Mouse (Mus musculus): ENCODE measurements around the gene Anxa3.
A peak's percentile ranks its signal among the peaks of the same experiment; 100 is the strongest.

The Anxa3 gene

GRCm38 (mm10) chr5:96792936-96793718, at the start of gene Anxa3:
Gene Anxa3, plus strand, starts transcription at chr5:96793339.
- peak; percentile 86 to 91 for DNase-seq

- DNase-seq, result no peak
Measured at GRCm38 (mm10) chr5:96747195-96747984, 45.7 kb upstream of the Anxa3 start.

- DNase-seq, result no peak
Measured at GRCm38 (mm10) chr5:96757615-96758014, 35.5 kb upstream of the Anxa3 start.

GRCm38 (mm10) chr5:96762021-96762420, 31.1 kb upstream of the Anxa3 start:
- DNase-seq, result no peak

- DNase-seq, result peak; percentile 36 to 59
Measured at GRCm38 (mm10) chr5:96768846-96769471, 24.2 kb upstream of the Anxa3 start.

DNA sequence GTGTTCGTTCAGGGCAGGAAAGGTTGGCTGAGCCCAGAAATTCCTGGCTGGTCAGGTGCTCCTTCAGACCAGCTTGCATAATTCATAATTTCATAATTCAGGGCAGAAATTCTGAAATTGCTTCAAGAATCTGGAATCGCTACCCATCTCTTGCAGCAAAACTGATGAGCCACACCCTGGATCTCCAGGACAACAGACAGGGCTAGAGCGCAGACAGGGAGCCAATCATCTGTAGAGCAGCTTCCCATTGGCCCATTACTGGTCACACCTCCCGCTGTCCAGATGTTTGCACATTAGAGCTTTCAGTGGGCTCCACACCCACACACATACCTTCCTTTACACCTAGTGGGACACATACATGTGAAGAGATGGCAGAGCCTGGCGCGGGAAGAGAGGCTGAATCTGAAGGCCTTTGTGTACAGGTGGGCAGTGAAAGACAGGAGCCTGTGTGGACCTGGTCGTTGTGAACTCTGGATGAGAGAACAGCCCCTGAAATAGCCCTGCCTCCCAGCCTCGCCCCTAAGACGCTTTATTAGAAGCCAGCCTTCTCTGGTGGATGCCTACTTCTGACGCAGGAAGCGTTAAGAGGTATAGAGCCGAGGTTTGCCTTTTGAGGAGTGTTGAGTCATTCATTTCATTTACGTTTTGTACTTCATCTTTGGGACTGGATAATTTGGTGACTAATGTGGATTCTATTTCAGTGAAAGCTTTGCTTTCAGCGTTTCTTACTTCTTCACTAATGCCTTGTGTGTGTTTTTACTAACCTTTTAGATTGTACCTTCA, 9.4 kb upstream of the Anxa3 start:
- DNase-seq, result peak; percentile 33 to 60

DNA sequence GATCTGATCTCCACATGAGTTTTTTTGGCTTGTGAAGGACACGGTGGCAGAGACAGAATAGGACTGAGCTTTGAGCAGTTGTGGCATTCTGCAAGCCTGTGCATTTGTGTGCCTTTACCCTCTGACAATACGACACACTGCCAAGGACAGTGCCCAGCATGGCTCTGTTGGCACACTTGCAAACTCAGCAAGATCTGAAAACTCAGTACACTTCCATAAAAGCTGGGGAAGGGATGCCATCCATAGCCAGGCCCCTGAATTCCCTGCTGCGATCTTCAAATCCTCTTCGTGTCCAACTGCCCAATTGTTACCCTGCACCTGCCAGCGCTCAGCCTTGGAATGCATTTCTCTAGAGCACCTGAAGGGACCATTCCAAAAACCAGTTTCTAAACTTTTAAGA, 8.0 kb upstream of the Anxa3 start:
- no peak for DNase-seq

DNA sequence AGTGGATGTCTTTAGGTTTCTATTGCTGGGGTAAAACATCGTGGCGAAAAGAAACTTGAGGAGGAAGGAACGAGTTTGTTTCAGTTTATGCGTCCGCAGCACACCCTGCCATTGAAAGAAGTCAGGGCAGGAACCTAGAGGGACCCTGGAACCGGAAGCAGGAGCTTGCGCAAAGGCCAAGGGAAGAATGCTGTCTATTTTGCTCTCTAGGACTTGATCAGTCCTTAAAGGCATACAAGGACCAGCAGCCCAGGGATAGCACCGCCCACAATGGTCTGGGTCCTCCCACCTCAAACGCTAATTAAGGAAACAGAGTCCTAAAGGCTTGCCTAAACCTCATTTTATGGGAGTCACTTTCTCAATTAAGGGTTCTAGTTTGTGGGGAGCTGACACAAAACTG, 717 bp upstream of the Anxa3 start:
- DNase-seq, result peak; percentile 61 to 71

DNA sequence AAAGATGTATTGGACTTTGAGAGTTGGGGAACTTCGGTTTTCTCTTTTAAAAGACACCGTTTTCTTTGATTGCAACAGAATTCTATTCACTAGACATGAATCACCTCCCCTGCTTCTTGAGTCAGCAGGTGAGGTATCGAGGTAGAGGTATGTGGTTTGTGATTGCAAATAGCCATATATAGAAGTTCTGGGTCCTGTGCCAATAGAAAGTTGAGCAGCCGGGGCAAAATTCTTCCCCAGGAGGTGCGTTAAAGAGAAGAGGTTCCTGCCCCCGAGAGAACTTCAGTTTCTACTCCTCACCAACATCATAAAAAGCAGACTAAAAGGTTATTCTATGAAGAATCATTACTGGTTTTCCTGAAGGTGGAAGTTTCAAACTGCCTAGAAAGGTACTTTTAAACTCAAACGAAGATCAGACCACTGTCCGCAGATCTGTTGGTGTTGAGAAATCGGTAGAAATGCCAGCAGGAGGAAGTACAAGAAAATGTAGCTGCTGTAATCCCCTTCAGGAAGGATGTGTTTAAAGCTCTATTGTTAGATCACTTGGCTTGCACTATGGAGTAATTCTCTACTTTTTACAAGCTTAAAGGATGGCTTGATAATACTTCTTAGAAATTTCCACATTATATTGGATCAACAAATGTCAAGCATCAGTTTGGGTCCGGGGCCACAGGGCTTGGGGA, 955 bp downstream of the Anxa3 start:
- peak in 1 of 2 experiments; percentile 48 for DNase-seq

DNA sequence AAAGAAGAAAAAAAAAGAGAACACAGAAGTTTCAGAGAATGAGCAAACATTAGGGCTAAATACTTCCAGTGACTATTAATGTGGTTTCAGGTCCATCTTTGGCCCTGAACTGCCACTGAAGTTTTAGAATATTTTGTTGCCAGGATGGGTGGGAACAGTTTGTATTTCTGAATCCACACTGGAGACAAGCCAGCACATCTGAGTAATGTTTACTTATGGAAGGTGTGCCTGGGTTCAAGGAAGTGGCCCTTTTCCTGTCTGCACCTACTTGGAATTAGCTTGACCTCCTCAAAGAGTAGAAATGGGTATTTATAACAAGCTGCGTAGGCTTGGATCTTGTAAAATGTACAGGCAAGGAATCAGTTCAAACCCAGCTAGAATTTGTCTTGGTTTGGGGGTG, 2.6 kb downstream of the Anxa3 start:
- peak; percentile 47 to 85 for DNase-seq

DNA sequence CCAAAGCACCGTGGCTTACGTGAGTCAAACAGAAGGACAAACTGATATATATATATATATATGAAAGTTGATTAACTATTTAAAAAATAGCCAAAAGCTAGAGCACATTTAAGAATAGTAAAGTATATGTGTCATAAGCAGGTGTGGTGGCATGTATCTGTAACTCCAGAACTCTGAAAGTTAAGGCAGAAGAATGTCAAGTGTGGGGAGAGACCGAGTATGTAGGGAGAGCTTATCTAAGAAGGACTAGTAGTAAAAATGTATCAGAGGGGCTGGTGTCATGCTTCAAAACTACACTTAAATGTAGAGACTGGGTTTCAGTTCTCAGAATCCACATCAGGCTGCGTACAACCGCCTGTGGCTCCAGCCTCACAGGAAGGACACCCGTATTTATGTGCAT, 4.3 kb downstream of the Anxa3 start:
- no peak for DNase-seq

DNA sequence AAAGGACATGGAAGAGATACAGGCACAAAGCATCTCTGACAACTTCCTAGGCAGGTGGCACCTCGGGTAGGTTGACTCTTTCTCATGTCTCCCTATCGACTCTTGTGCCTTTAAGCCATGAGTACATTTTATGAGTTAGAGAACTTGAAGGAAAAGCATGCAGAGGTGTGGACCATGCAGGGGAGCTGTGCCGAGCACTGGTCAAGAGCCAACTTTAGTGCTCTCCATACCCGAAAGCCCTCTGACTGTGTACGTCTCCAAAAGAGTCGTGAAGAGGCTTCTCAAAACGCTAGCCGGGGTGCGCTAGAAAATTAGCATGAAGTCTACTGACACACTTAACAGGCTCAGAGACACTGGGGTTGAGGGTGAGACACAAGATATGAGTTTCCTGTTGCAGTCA, 6.0 kb downstream of the Anxa3 start:
- peak in 1 of 2 experiments; percentile 31 for DNase-seq

GRCm38 (mm10) chr5:96799969-96800368, 6.8 kb downstream of the Anxa3 start:
- DNase-seq, result peak in 1 of 2 experiments; percentile 32

GRCm38 (mm10) chr5:96802185-96802584, 9.0 kb downstream of the Anxa3 start:
- peak; percentile 46 to 59 for DNase-seq

GRCm38 (mm10) chr5:96803091-96803490, 10.0 kb downstream of the Anxa3 start:
- peak in 1 of 2 experiments; percentile 47 for DNase-seq

GRCm38 (mm10) chr5:96804304-96804703, 11.2 kb downstream of the Anxa3 start:
- peak; percentile 43 to 82 for DNase-seq

DNA sequence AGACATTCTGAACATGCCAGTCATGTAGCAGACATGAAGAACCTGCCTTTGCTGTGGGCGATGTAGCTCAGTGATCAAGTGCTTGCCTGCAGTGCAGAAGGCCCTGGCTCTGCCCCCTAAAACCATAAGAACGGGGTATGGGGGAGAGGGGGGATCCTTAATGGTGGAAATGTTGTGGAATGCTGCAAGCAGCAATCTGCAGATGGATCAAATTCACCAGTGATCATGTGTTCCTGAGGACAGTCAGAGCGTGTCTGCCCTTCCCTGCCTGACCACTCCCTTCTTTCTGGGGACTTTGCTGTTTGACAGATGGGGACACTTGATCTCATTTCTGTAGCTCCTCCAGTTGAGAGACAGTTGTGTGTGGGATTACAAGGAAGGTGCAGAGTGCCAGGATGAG, 11.7 kb downstream of the Anxa3 start:
- no peak for DNase-seq

DNA sequence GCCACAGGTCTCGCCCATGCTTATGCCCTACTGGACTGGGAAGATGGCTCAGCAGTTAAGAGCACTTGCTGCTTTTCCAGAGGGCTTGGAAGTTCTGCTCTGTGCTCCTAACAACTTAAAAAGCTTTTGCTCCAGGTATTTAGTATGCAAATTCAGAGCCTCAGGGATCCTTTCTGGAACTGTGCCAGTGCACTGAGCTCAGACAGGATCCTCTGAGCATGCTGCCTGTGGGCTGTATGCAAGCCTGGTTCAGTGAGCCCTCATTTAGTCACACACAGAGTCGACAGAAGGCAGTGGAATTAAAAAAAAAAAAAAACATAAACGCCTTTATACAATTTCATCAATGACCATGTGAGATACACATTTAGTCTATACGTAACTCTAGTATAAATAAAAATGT, 17.5 kb downstream of the Anxa3 start:
- DNase-seq, result no peak

DNA sequence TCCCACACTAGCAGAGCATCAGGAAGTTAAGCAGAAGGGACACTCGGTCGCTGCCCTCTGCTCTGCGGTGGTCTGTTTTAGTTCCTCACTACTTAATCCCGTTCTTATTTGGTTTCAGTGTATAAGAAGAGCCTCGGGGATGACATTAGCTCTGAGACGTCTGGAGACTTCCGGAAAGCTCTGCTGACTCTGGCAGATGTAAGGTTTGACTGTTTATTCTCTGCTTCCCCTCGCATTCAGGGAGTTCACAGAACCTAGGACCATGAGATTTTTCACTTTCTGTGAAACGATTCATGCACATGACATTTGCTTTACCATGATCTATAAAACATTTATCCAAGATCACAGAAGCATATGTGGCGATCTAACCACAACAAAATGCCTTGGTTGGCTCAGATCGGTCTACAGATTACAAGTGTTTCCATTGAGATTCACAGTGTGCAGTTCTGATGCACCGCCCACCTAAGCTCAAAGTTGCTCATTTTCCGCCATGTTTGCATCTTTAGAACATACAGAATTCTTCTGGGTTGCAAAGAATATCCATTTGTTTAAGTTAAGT, 31.7 kb downstream of the Anxa3 start:
- no peak for DNase-seq

DNA sequence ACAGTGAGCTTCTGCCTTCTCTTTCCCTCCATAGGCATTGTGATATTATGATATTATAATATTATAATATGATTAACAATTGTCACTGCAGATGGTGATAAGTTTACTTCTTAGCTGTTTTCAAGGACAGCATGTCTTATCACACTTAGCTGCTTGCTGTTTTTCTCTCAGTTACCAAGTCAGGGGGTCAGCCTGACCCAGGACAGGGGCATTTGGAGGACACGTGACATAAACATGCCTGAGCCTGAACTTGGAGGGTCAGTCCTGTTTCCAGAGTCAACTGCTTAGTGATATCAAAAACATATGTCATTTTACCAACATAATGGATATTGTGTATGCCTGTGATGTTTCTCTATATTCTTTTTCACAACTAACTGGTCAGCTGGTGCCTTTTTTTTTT, 34.0 kb downstream of the Anxa3 start:
- no peak for DNase-seq

DNA sequence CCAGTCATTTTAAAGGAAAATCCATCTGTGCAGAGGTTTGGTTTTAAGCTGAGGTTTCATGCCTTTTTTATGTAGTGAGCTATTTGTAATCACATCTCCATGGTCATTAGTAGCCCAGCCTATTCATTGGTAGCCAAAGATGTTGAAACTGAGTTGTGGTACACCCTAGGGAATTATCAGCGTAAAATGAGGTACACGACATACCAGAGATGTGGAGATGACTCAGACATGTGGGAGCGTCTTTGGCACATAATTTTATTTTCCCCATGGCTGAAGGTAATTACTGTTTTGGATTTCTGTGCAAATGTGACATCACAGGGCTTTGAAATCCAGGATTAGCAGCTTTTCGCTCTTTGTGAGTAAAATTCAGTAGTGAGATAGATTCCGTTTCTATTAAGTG, 41.2 kb downstream of the Anxa3 start:
- peak in 1 of 2 experiments; percentile 10 for DNase-seq

DNA sequence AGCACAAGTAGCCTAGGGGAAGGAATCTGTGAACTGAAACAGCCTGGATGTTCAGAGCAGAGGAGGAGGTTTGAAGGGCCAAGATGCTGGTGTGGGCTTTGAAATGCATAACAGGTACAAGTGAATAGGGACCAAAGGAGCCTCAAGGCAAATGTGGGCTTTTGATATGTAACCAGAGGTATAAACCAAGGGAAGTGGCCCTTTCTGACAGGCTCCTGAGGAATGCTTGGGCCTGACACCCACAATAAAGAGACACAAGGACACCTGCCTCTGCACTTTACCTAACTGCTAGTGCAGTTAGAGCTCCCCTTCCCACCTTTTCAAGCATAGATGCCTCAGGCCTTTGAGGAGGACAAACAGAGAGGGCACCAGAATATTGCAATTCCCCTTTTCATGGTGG, 54.8 kb downstream of the Anxa3 start:
- DNase-seq, result no peak
